Mouse (Mus musculus) stomach, embryonic 16.5 days (tissue): ENCODE measurements around the gene Dcaf6. TPM values are rescaled to one million over a fixed set of nuclear protein-coding genes. Genes with fewer than 3 reads are reported as not detected.

Source experiments
- polyA plus RNA-seq: library from polyadenylated mRNA; unstranded; fragments of >200 nt; fragmentation: Nextera tagmentation; extraction: Ambion mirVana; gene quantifications from 2 replicates; pipeline ENCODE4 v1.2.1, GENCODE M21; 2015

Dcaf6 gene
- polyA plus RNA-seq, 1 experiment from 2014 or later = 16.2 TPM

Other genes with a start within 250 kb of the Dcaf6 start
- 87.0 and 87.3 TPM in 2 replicates for gene Tiprl, start 223.5 kb downstream of the Dcaf6 start, polyA plus RNA-seq
- gene Gpr161, start 164.7 kb downstream of the Dcaf6 start, polyA plus RNA-seq = 1.1 and 1.2 TPM in 2 replicates
- 141 and 184 TPM in 2 replicates for gene Mpc2, start 162 bp upstream of the Dcaf6 start, polyA plus RNA-seq
- 0.04 TPM in 1 of 2 replicates, not detected in the other for gene Adcy10, start 24.7 kb upstream of the Dcaf6 start, polyA plus RNA-seq
- 140 and 149 TPM in 2 replicates for gene Mpzl1, start 174.1 kb upstream of the Dcaf6 start, polyA plus RNA-seq
- 42.1 and 44.4 TPM in 2 replicates for gene Rcsd1, start 249.3 kb upstream of the Dcaf6 start, polyA plus RNA-seq